Mouse (Mus musculus) neural tube, embryonic 11.5 days (tissue): ENCODE data around the gene Nckap1l. TPM values are rescaled to one million over a fixed set of nuclear protein-coding genes. Genes with fewer than 3 reads are reported as not detected.
A peak's percentile ranks its signal among the peaks of the same experiment; 100 is the strongest.

ENCODE experiments used
- ATAC-seq: fragments of 200-750 bp; cut with Nextera tagmentation; 2 replicates; pipeline ENCODE4 v1.8.0; 2017; ENCODE audit warnings: moderate number of reproducible peaks, mild to moderate bottlenecking, moderate TSS enrichment, moderate library complexity; ENCODE audit not compliant: insufficient read depth, low FRiP score, low TSS enrichment
- DNase-seq: peaks from one replicate; pipeline ENCODE4 v3.0.0-alpha.2; 2015; ENCODE audit warnings: low spot score
- H3K27ac ChIP-seq: fragments of 300-500 bp; sonication (generic); 2 replicates; pipeline ENCODE4 v1.5.1; 2014; ENCODE audit warnings: low read depth, mild to moderate bottlenecking, low read length
- H3K27me3 ChIP-seq: fragments of 300-500 bp; sonication (generic); 2 replicates; pipeline ENCODE4 v1.6.1; 2014; ENCODE audit warnings: mild to moderate bottlenecking, low read length, mixed read lengths; ENCODE audit not compliant: control insufficient read depth, insufficient read depth
- H3K36me3 ChIP-seq: fragments of 300-500 bp; sonication (generic); 2 replicates; pipeline ENCODE4 v1.6.1; 2014; ENCODE audit warnings: mild to moderate bottlenecking, low read length, moderate library complexity, mixed read lengths; ENCODE audit not compliant: control insufficient read depth, insufficient read depth
- H3K4me1 ChIP-seq: fragments of 300-500 bp; sonication (generic); 2 replicates; pipeline ENCODE4 v1.6.1; 2014; ENCODE audit warnings: low read length, mixed read lengths; ENCODE audit not compliant: control insufficient read depth, insufficient read depth
- H3K4me2 ChIP-seq: fragments of 300-500 bp; sonication (generic); 2 replicates; pipeline ENCODE4 v1.6.1; 2014; ENCODE audit warnings: low read depth, mild to moderate bottlenecking, moderate library complexity
- H3K4me3 ChIP-seq: fragments of 300-500 bp; sonication (generic); 2 replicates; pipeline ENCODE4 v1.5.1; 2014; ENCODE audit warnings: low read depth, low read length
- H3K9ac ChIP-seq: fragments of 300-500 bp; sonication (generic); 2 replicates; pipeline ENCODE4 v1.6.1; 2014; ENCODE audit warnings: mild to moderate bottlenecking, low read length
- H3K9me3 ChIP-seq: fragments of 300-500 bp; sonication (generic); 2 replicates; pipeline ENCODE4 v1.6.1; 2016; ENCODE audit warnings: low read length; ENCODE audit not compliant: control insufficient read depth
- WGBS: fragments of 180-500 bp; shearing (Covaris S2); extraction: QIAGEN DNeasy Blood & Tissue Kit; methylation state at CpG from one replicate; pipeline ENCODE4 v1.1.7; 2014; 5-methylcytosine and 5-hydroxymethylcytosine counted together
- polyA plus RNA-seq: library from polyadenylated mRNA; unstranded; fragments of >200 nt; fragmentation: Nextera tagmentation; extraction: Ambion mirVana; gene quantifications from 2 replicates; pipeline ENCODE4 v1.2.1, GENCODE M21; 2014

The Nckap1l gene
- polyA plus RNA-seq, 1 experiment from 2014 or later, result 2.0 TPM

GRCm38 (mm10) chr15:103537822-103538213 is 84.2 kb downstream of the Nckap1l start, which contains the start of gene Ppp1r1a:
TSS of gene Ppp1r1a (minus strand) at chr15:103538003.
- ATAC-seq, result peak; percentile 90
- H3K27me3 ChIP-seq, result 0 out of 2 replicates have a peak, but pooled peaks cover 4% of the 10 kb centered on the region
- DNase-seq, result peak; percentile 82
- peaks cover 5% of the 10 kb centered on the region; the same call in 1 of the 2 replicates for H3K4me1 ChIP-seq
- WGBS, result 0% methylated on average over 33 of the region's 36 CpGs
- H3K9ac ChIP-seq, result peak within 1 kb of the TSS; percentile 72
- no peaks in the 10 kb centered on the region for H3K9me3 ChIP-seq
- H3K36me3 ChIP-seq, result no peaks in the 10 kb centered on the region
- H3K27ac ChIP-seq, result no peak within 1 kb of the TSS
- H3K4me2 ChIP-seq, result peak within 1 kb of the TSS; percentile 97
- peak within 1 kb of the TSS; percentile 59 for H3K4me3 ChIP-seq

- H3K4me2 ChIP-seq, result no peak overlapping the region
- H3K4me1 ChIP-seq, result peaks cover 5% of the 10 kb centered on the region; the same call in 1 of the 2 replicates
- ATAC-seq, result no peak
- no peak for DNase-seq
- H3K9ac ChIP-seq, result no peak overlapping the region
- H3K27ac ChIP-seq, result no peak overlapping the region
- no peaks in the 10 kb centered on the region for H3K9me3 ChIP-seq
- H3K27me3 ChIP-seq, result 0 out of 2 replicates have a peak, but pooled peaks cover 4% of the 10 kb centered on the region
- H3K36me3 ChIP-seq, result no peaks in the 10 kb centered on the region
- 56% methylated on average over 2 of the region's 2 CpGs for WGBS
- H3K4me3 ChIP-seq, result no peak overlapping the region
Observed at GRCm38 (mm10) chr15:103539259-103539658, 85.7 kb downstream of the Nckap1l start.

- Histone ChIP-seq H3K36me3 (no peaks in the 10 kb centered on the region), H3K9ac (no peak overlapping the region), H3K27me3 (0 out of 2 replicates have a peak, but pooled peaks cover 4% of the 10 kb centered on the region), H3K4me2 (no peak overlapping the region), H3K4me1 (peaks cover 5% of the 10 kb centered on the region; the same call in 1 of the 2 replicates), H3K4me3 (no peak overlapping the region), H3K9me3 (no peaks in the 10 kb centered on the region), H3K27ac (no peak overlapping the region)
- no peak for DNase-seq
- 89% methylated on average over 1 of the region's 1 CpGs for WGBS
- no peak for ATAC-seq
Observed at GRCm38 (mm10) chr15:103540646-103541045, 87.1 kb downstream of the Nckap1l start.

- Histone ChIP-seq H3K27me3 (0 out of 2 replicates have a peak, but pooled peaks cover 4% of the 10 kb centered on the region), H3K27ac (no peak overlapping the region), H3K9me3 (no peaks in the 10 kb centered on the region), H3K4me2 (no peak overlapping the region), H3K4me3 (no peak overlapping the region), H3K9ac (no peak overlapping the region), H3K4me1 (peaks cover 5% of the 10 kb centered on the region; the same call in 1 of the 2 replicates), H3K36me3 (no peaks in the 10 kb centered on the region)
- ATAC-seq (no peak), DNase-seq (no peak)
Observed at GRCm38 (mm10) chr15:103542526-103542925, 88.9 kb downstream of the Nckap1l start.

GRCm38 (mm10) chr15:103547983-103548382 is 94.4 kb downstream of the Nckap1l start:
- H3K4me2 ChIP-seq, result no peak overlapping the region
- no peaks in the 10 kb centered on the region for H3K36me3 ChIP-seq
- no peak for ATAC-seq
- no peak overlapping the region for H3K4me3 ChIP-seq
- H3K9ac ChIP-seq, result no peak overlapping the region
- 86% methylated on average over 3 of the region's 3 CpGs for WGBS
- H3K27me3 ChIP-seq, result no peaks in the 10 kb centered on the region
- H3K9me3 ChIP-seq, result no peaks in the 10 kb centered on the region
- no peak for DNase-seq
- H3K27ac ChIP-seq, result no peak overlapping the region
- H3K4me1 ChIP-seq, result no peaks in the 10 kb centered on the region

Other genes with a start within 250 kb of the Nckap1l start
- gene Cbx5, start 214.0 kb upstream of the Nckap1l start, polyA plus RNA-seq, result 187 and 189 TPM in 2 replicates
- 1,373 and 1,392 TPM in 2 replicates for gene Hnrnpa1, start 213.4 kb upstream of the Nckap1l start, polyA plus RNA-seq
- gene Nfe2, start 195.4 kb upstream of the Nckap1l start, polyA plus RNA-seq, result 6.5 and 7.3 TPM in 2 replicates
- gene Copz1, start 181.1 kb upstream of the Nckap1l start, polyA plus RNA-seq, result 307 and 317 TPM in 2 replicates
- gene Gpr84, start 143.2 kb upstream of the Nckap1l start, polyA plus RNA-seq, result 0.34 and 0.50 TPM in 2 replicates
- gene Zfp385a, start 113.7 kb upstream of the Nckap1l start, polyA plus RNA-seq, result 26.1 and 27.5 TPM in 2 replicates
- 21.0 and 21.3 TPM in 2 replicates for gene Itga5, start 87.0 kb upstream of the Nckap1l start, polyA plus RNA-seq
- gene Gtsf1, start 23.3 kb upstream of the Nckap1l start, polyA plus RNA-seq, result not detected in 2 replicates
- not detected in 2 replicates for gene Gtsf2, start 5.3 kb upstream of the Nckap1l start, polyA plus RNA-seq
- gene Pde1b, start 49.2 kb downstream of the Nckap1l start, polyA plus RNA-seq, result 26.8 and 27.6 TPM in 2 replicates
- 34.7 and 35.6 TPM in 2 replicates for gene Ppp1r1a, start 84.2 kb downstream of the Nckap1l start, polyA plus RNA-seq
- gene Glycam1, start 111.3 kb downstream of the Nckap1l start, polyA plus RNA-seq, result not detected in 2 replicates